Mouse (Mus musculus) myocyte (in vitro differentiated cells): ENCODE measurements around the gene Sytl3.

Experiments used
- CEBPB ChIP-seq: IDR thresholded peaks from 2 replicates; pipeline ENCODE4 v1.6.1; 2011; ENCODE audit warnings: mild to moderate bottlenecking, moderate library complexity; ENCODE audit not compliant: poor library complexity, insufficient read depth, severe bottlenecking
- E2F4 ChIP-seq: IDR thresholded peaks from one replicate; pipeline ENCODE4 v1.6.1; 2011; ENCODE audit warnings: mild to moderate bottlenecking, control low read depth, moderate library complexity; ENCODE audit not compliant: insufficient read depth
- MAX ChIP-seq: IDR thresholded peaks from one replicate; pipeline ENCODE4 v1.6.1; 2011; ENCODE audit warnings: low read depth, mild to moderate bottlenecking, control low read depth
- MYOD1 ChIP-seq, 3 experiments: IDR thresholded peaks; one replicate each; pipeline ENCODE4 v1.6.1; 2011; ENCODE audit warnings: control low read depth in 2 of 3, low read depth in 2 of 3, mild to moderate bottlenecking in 2 of 3, moderate library complexity in 1 of 3; ENCODE audit not compliant: insufficient read length in 2 of 3, control insufficient read depth in 1 of 3
- POLR2A ChIP-seq: IDR thresholded peaks from one replicate; pipeline ENCODE4 v1.6.1; 2011; ENCODE audit warnings: low read depth, mild to moderate bottlenecking, control low read depth, moderate library complexity; ENCODE audit not compliant: insufficient read length
- POLR2AphosphoS2 ChIP-seq: IDR thresholded peaks from one replicate; pipeline ENCODE4 v1.6.1; 2011; ENCODE audit warnings: low read depth, control low read depth; ENCODE audit not compliant: insufficient read length
- REST ChIP-seq: IDR thresholded peaks from one replicate; pipeline ENCODE4 v1.6.1; 2011; ENCODE audit warnings: mild to moderate bottlenecking, control low read depth, moderate library complexity; ENCODE audit not compliant: insufficient read depth, insufficient read length
- SRF ChIP-seq: IDR thresholded peaks from one replicate; pipeline ENCODE4 v1.6.1; 2011; ENCODE audit warnings: low read depth; ENCODE audit not compliant: control insufficient read depth, insufficient read length
- TCF12 ChIP-seq: IDR thresholded peaks from one replicate; pipeline ENCODE4 v1.6.1; 2011; ENCODE audit warnings: mild to moderate bottlenecking, control low read depth; ENCODE audit not compliant: poor library complexity, insufficient read depth, severe bottlenecking
- USF1 ChIP-seq: IDR thresholded peaks from one replicate; pipeline ENCODE4 v1.6.1; 2011; ENCODE audit warnings: low read depth, mild to moderate bottlenecking, control low read depth, moderate library complexity

- no peak for TF ChIP-seq POLR2A
- no peak for TF ChIP-seq MAX
- TF ChIP-seq TCF12 = no peak
- no peak for TF ChIP-seq POLR2AphosphoS2
- no peak for TF ChIP-seq E2F4
- TF ChIP-seq USF1 = no peak
- TF ChIP-seq SRF = no peak
- TF ChIP-seq MYOD1 (IDR thresholded peaks at IDR 0.05; ENCODE audit: control insufficient read depth in 1 of 3, insufficient read length in 2 of 3, low read depth in 2 of 3) = no peak
- no peak for TF ChIP-seq REST
- TF ChIP-seq CEBPB = no peak
Measured at GRCm38 (mm10) chr17:6780521-6781115, 121.7 kb downstream of the Sytl3 start.
